Mouse (Mus musculus): Measurements from ENCODE around the gene Polrmt. TPM values are rescaled to one million over a fixed set of nuclear protein-coding genes. Genes with fewer than 3 reads are reported as not detected.

Gene Polrmt
- polyA plus RNA-seq, 1 experiment from 2014 or later, result 32.2 TPM

GRCm38 (mm10) chr10:79701443-79702129 lies 44.8 kb downstream of the Polrmt start:
- Histone ChIP-seq H3K4me2 (ENCODE audit: low read depth, severe bottlenecking) (no peak overlapping the region), H3K27ac (replicated peaks; ENCODE audit: low read depth, low read length) (no peak overlapping the region), H3K9me3 (ENCODE audit: control insufficient read depth, low read length) (no peaks in the 10 kb centered on the region), H3K27me3 (ENCODE audit: control insufficient read depth, insufficient read depth, low read length) (no peaks in the 10 kb centered on the region), H3K9ac (ENCODE audit: low read length) (no peak overlapping the region), H3K4me3 (ENCODE audit: low read depth, low read length) (no peak overlapping the region), H3K36me3 (ENCODE audit: control insufficient read depth, insufficient read depth, low read length) (no peaks in the 10 kb centered on the region), H3K4me1 (ENCODE audit: control insufficient read depth, insufficient read depth, low read length) (peaks cover 18% of the 10 kb centered on the region)
- ATAC-seq (ENCODE audit: insufficient number of reproducible peaks, low FRiP score, low TSS enrichment, low read depth) (no peak), DNase-seq (ENCODE audit: low spot score) (no peak)
- WGBS, result 51% methylated on average over 10 of the region's 10 CpGs

GRCm38 (mm10) chr10:79700676-79701075 lies 45.7 kb downstream of the Polrmt start:
- Histone ChIP-seq H3K27me3 (ENCODE audit: control insufficient read depth, insufficient read depth, low read length) (no peaks in the 10 kb centered on the region), H3K36me3 (ENCODE audit: control insufficient read depth, insufficient read depth, low read length) (no peaks in the 10 kb centered on the region), H3K4me3 (ENCODE audit: low read depth, low read length) (no peak overlapping the region), H3K4me1 (ENCODE audit: control insufficient read depth, insufficient read depth, low read length) (peaks cover 15% of the 10 kb centered on the region), H3K4me2 (ENCODE audit: low read depth, severe bottlenecking) (no peak overlapping the region), H3K9ac (ENCODE audit: low read length) (no peak overlapping the region), H3K27ac (replicated peaks; ENCODE audit: low read depth, low read length) (no peak overlapping the region), H3K9me3 (ENCODE audit: control insufficient read depth, low read length) (no peaks in the 10 kb centered on the region)
- DNase-seq (ENCODE audit: low spot score) (no peak), ATAC-seq (ENCODE audit: insufficient number of reproducible peaks, low FRiP score, low TSS enrichment, low read depth) (no peak)
- WGBS, result 48% methylated on average over 7 of the region's 7 CpGs

DNA sequence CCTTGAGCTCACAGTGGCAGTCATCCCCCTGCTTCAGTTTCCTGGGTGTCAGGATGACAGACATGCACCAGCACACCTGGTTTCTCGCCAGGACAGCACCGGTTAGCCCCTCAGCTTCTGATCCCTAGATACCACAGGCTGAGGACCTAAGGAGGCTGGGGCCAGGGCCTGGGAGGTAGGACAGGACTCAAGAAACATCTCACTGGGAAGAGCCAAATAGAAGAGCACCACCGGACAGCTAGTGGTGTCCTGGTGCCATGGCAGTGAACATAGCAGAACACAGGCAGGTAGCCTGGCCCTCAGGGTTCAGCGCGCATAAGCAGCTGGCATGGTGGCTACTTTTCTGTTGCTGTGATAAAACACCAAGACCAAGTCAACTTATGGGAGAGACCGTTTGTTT lies 47.9 kb downstream of the Polrmt start:
- Histone ChIP-seq H3K27me3 (ENCODE audit: control insufficient read depth, insufficient read depth, low read length) (no peaks in the 10 kb centered on the region), H3K27ac (replicated peaks; ENCODE audit: low read depth, low read length) (no peak overlapping the region), H3K4me3 (ENCODE audit: low read depth, low read length) (no peak overlapping the region), H3K4me1 (ENCODE audit: control insufficient read depth, insufficient read depth, low read length) (peaks cover 11% of the 10 kb centered on the region; the same call in 1 of the 2 replicates), H3K4me2 (ENCODE audit: low read depth, severe bottlenecking) (no peak overlapping the region), H3K9ac (ENCODE audit: low read length) (no peak overlapping the region), H3K36me3 (ENCODE audit: control insufficient read depth, insufficient read depth, low read length) (no peaks in the 10 kb centered on the region), H3K9me3 (ENCODE audit: control insufficient read depth, low read length) (no peaks in the 10 kb centered on the region)
- no peak for DNase-seq (ENCODE audit: low spot score)
- ATAC-seq (ENCODE audit: insufficient number of reproducible peaks, low FRiP score, low TSS enrichment, low read depth), result no peak
- 94% methylated on average over 6 of the region's 6 CpGs for WGBS

DNA sequence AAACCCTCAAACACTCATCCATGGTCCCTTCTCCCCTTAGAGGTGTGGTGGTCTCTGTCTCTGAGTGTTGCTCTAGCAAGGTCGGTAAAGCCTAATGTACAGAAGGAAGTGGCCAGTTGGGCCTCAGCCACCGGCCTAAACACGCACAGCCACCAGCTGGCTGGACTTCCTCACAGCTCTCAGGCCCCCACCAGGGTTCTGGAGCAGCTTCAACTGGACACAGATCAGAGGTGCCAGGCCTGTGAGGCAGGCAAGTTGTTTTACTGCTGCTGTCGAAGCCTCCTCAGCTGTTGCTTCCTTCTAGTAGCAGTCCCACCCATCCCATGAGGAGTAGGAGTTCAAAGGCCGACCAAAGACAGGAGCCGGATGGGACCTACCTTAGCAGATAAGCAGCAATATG lies 48.5 kb downstream of the Polrmt start:
- no peak for DNase-seq (ENCODE audit: low spot score)
- H3K9ac ChIP-seq (ENCODE audit: low read length), result no peak overlapping the region
- no peaks in the 10 kb centered on the region for H3K27me3 ChIP-seq (ENCODE audit: control insufficient read depth, insufficient read depth, low read length)
- H3K27ac ChIP-seq (replicated peaks; ENCODE audit: low read depth, low read length), result no peak overlapping the region
- no peak for ATAC-seq (ENCODE audit: insufficient number of reproducible peaks, low FRiP score, low TSS enrichment, low read depth)
- no peaks in the 10 kb centered on the region for H3K36me3 ChIP-seq (ENCODE audit: control insufficient read depth, insufficient read depth, low read length)
- H3K4me2 ChIP-seq (ENCODE audit: low read depth, severe bottlenecking), result no peak overlapping the region
- H3K9me3 ChIP-seq (ENCODE audit: control insufficient read depth, low read length), result no peaks in the 10 kb centered on the region
- peaks cover 11% of the 10 kb centered on the region; the same call in 1 of the 2 replicates for H3K4me1 ChIP-seq (ENCODE audit: control insufficient read depth, insufficient read depth, low read length)
- WGBS, result 75% methylated on average over 6 of the region's 6 CpGs
- H3K4me3 ChIP-seq (ENCODE audit: low read depth, low read length), result no peak overlapping the region

GRCm38 (mm10) chr10:79696129-79696651 lies 50.2 kb downstream of the Polrmt start:
- peak overlapping the region; percentile 34 for H3K4me2 ChIP-seq (ENCODE audit: low read depth, severe bottlenecking)
- peak overlapping the region; percentile 80 for H3K27ac ChIP-seq (replicated peaks; ENCODE audit: low read depth, low read length)
- peak; percentile 36 for ATAC-seq (ENCODE audit: insufficient number of reproducible peaks, low FRiP score, low TSS enrichment, low read depth)
- no peak for DNase-seq (ENCODE audit: low spot score)
- no peaks in the 10 kb centered on the region for H3K36me3 ChIP-seq (ENCODE audit: control insufficient read depth, insufficient read depth, low read length)
- H3K9me3 ChIP-seq (ENCODE audit: control insufficient read depth, low read length), result no peaks in the 10 kb centered on the region
- H3K9ac ChIP-seq (ENCODE audit: low read length), result no peak overlapping the region
- H3K4me1 ChIP-seq (ENCODE audit: control insufficient read depth, insufficient read depth, low read length), result peaks cover 10% of the 10 kb centered on the region; the same call in 1 of the 2 replicates
- 59% methylated on average over 9 of the region's 9 CpGs for WGBS
- no peaks in the 10 kb centered on the region for H3K27me3 ChIP-seq (ENCODE audit: control insufficient read depth, insufficient read depth, low read length)
- no peak overlapping the region for H3K4me3 ChIP-seq (ENCODE audit: low read depth, low read length)

DNA sequence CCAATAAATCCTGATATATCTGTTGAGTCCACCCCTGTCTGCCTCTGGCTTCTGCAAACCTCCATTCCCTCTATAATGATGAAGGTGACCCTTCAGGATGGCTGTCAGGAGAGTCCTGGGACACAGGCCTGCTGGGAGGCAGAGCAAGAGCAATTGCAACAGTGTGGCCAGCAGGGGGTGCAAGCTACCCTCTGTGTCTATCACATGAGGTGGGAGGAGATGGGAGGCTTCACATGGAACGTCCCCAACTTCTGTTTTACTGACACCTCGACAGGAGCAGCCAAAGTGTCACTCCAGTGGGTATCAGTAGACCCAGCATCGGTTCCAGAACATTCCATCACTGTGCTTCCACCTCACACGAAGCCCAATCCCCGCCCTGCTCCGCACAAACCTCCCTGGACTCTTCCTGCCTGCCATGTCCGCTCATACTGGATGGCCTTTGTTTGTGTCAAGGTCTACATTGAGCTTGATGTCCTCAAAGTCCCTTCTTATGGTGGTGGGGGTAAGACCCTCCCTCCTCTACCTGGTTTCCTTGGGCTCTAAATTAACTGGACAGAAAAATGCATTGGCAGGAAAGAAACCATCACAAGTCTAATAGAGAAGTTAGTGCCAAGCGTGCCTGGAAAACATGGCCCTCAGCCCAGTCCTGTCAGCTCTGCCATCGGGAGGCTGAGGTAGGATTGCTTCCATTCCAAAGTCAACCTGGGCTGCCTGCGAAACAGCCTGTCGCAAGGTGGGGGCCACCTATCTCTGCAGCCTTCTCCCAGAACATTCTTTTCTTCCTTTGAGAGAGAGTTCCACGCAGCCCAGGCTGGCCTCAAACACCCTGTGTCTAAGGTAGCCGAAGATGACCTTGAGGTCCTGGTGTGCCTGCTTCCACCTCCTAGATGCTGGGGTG lies 50.9 kb downstream of the Polrmt start:
- Histone ChIP-seq H3K27ac (replicated peaks; ENCODE audit: low read depth, low read length) (peak overlapping the region; percentile 80), H3K4me1 (ENCODE audit: control insufficient read depth, insufficient read depth, low read length) (peaks cover 8% of the 10 kb centered on the region; the same call in 1 of the 2 replicates), H3K4me2 (ENCODE audit: low read depth, severe bottlenecking) (peak overlapping the region; percentile 34; the same call in 1 of the 2 replicates), H3K36me3 (ENCODE audit: control insufficient read depth, insufficient read depth, low read length) (no peaks in the 10 kb centered on the region), H3K9me3 (ENCODE audit: control insufficient read depth, low read length) (no peaks in the 10 kb centered on the region), H3K9ac (ENCODE audit: low read length) (no peak overlapping the region), H3K4me3 (ENCODE audit: low read depth, low read length) (no peak overlapping the region), H3K27me3 (ENCODE audit: control insufficient read depth, insufficient read depth, low read length) (no peaks in the 10 kb centered on the region)
- peak; percentile 14; the same call in 1 of the 2 replicates for ATAC-seq (ENCODE audit: insufficient number of reproducible peaks, low FRiP score, low TSS enrichment, low read depth)
- WGBS, result 66% methylated on average over 13 of the region's 13 CpGs
- peak; percentile 78 for DNase-seq (ENCODE audit: low spot score)

GRCm38 (mm10) chr10:79694379-79694655 lies 52.1 kb downstream of the Polrmt start:
- Histone ChIP-seq H3K27me3 (ENCODE audit: control insufficient read depth, insufficient read depth, low read length) (no peaks in the 10 kb centered on the region), H3K4me2 (ENCODE audit: low read depth, severe bottlenecking) (no peak overlapping the region), H3K4me3 (ENCODE audit: low read depth, low read length) (no peak overlapping the region), H3K9ac (ENCODE audit: low read length) (no peak overlapping the region), H3K36me3 (ENCODE audit: control insufficient read depth, insufficient read depth, low read length) (no peaks in the 10 kb centered on the region), H3K9me3 (ENCODE audit: control insufficient read depth, low read length) (no peaks in the 10 kb centered on the region), H3K27ac (replicated peaks; ENCODE audit: low read depth, low read length) (no peak overlapping the region), H3K4me1 (ENCODE audit: control insufficient read depth, insufficient read depth, low read length) (peaks cover 8% of the 10 kb centered on the region; the same call in 1 of the 2 replicates)
- no peak for ATAC-seq (ENCODE audit: insufficient number of reproducible peaks, low FRiP score, low TSS enrichment, low read depth)
- 89% methylated on average over 6 of the region's 6 CpGs for whole genome bisulfite sequencing
- no peak for DNase-seq (ENCODE audit: low spot score)

DNA sequence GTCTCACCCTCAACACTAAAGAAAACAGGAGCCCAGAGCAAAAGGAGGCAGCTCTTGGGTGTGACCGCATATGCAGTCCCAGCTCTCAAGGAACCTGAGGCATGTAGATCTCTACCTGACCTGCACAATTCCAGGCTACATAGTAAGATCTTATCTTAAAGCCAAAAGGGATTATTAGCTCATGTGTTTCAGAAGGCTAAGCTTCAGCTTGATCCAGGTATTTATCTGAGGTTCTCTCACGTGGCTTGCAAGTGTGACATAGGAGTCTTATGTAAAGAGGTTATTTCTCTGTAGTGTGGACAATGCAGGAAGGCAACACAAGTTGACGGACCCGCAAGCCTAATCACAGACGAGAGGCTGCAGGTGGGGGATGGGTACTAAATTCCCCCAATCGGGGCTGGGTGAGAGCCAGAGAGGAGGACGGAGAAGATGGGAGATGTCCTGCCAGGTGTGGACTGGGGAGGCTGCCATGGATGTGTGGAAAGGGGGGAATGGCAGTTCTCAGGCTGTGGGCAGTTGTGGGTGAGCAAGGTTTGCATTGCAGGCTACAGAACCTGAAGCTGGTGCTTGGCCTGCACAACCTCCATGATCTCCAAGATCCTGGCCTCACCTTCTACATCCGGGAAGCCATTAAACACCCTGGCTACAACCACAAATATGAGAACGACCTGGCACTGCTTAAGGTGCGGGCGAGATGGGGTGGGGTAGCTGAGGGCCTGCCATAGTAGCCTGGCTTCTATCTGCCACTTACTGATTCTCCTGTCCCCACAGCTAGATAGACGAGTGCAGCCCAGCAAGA lies 52.6 kb downstream of the Polrmt start:
- WGBS, result 74% methylated on average over 12 of the region's 12 CpGs
- H3K27ac ChIP-seq (replicated peaks; ENCODE audit: low read depth, low read length), result no peak overlapping the region
- H3K36me3 ChIP-seq (ENCODE audit: control insufficient read depth, insufficient read depth, low read length), result peaks cover 2% of the 10 kb centered on the region; the same call in 1 of the 2 replicates
- H3K27me3 ChIP-seq (ENCODE audit: control insufficient read depth, insufficient read depth, low read length), result no peaks in the 10 kb centered on the region
- H3K4me3 ChIP-seq (ENCODE audit: low read depth, low read length), result no peak overlapping the region
- H3K4me2 ChIP-seq (ENCODE audit: low read depth, severe bottlenecking), result no peak overlapping the region
- DNase-seq (ENCODE audit: low spot score) (no peak), ATAC-seq (ENCODE audit: insufficient number of reproducible peaks, low FRiP score, low TSS enrichment, low read depth) (no peak)
- H3K4me1 ChIP-seq (ENCODE audit: control insufficient read depth, insufficient read depth, low read length), result peaks cover 8% of the 10 kb centered on the region; the same call in 1 of the 2 replicates
- no peak overlapping the region for H3K9ac ChIP-seq (ENCODE audit: low read length)
- H3K9me3 ChIP-seq (ENCODE audit: control insufficient read depth, low read length), result no peaks in the 10 kb centered on the region
